Mouse (Mus musculus) neutrophil, adult 59 days (primary cell): ENCODE results near the gene Gm4216. TPM values are rescaled to one million over a fixed set of nuclear protein-coding genes. Genes with fewer than 3 reads are reported as not detected.

Source experiments
- total RNA-seq, 2 experiments: library from RNA; stranded (reverse); gene quantifications; 1 replicate in 1 of 2; 2 replicates in 1 of 2; pipeline ENCODE4 v1.2.4; 2023

Gene Gm4216
- not detected for total RNA-seq

DNA sequence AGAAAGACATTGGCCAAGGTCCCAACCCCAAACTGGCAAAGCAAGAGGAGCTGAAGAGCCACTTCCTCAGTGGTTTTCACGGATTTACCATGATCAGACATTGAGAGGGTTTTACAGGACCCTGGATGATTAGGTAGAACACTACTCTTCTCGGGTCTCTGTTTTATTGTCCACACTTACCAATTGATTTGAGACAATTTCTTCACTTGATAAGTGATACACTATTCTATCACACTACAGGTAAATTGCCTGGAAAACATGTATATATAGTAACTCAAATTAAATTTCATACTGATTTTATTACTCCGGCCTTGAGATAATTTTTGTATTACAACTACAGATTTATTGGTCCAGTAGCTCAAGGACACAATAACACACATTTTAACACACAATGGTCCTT, at the start of gene Gm4216:
Gene Gm4216, minus strand, starts transcription at position 101 of the 400 bp plus-strand sequence.

GRCm38 (mm10) chr7:23067356-23067755, 47.6 kb upstream of the Gm4216 start, which contains the start of gene Gm8720:
Gene Gm8720, minus strand, starts transcription at chr7:23067456.

DNA sequence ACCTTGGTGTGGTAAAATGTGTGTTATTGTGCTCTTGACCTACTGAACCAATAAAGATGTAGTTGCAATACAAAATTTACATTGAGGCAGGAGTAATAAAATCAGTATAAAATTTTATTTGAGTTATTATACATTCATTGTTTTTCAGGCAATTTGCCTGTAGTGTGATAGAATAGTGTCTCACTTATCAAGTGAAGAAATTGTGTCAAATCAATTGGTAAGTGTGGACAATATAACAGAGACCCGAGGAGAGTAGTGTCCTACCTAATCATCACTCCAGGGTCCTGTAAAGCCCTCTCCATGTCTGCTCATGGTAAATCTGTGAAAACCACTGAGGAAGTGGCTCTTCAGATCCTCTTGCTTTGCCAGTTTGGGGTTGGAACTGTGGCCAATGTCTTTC, 35.5 kb upstream of the Gm4216 start, which contains the start of gene Vmn1r163:
Gene Vmn1r163, plus strand, starts transcription at position 301 of the 400 bp plus-strand sequence.

DNA sequence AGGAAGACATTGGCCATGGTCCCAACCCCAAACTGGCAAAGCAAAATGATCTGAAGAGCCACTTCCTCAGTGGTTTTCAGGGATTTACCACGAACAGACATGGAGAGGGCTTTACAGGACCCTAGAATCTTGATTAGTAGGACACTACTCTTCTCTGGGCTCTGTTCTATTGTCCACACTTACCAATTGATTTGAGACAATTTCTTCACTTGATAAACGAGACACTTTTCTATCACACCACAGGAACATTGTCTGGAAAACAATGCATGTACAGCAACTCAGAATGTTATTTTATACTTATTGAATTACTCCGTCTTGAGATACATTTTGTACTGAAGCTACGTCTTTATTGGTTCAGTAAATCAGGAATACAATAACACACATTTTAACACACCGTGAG, 35.1 kb downstream of the Gm4216 start, which contains the start of gene Gm4214:
Gene Gm4214, minus strand, starts transcription at position 101 of the 400 bp plus-strand sequence.

Other genes with a start within 250 kb of the Gm4216 start
- not detected for gene Vmn1r158, start 229.1 kb downstream of the Gm4216 start, total RNA-seq
- not detected for gene Vmn1r159, start 176.3 kb downstream of the Gm4216 start, total RNA-seq
- gene Vmn1r160, start 148.7 kb downstream of the Gm4216 start, total RNA-seq: not detected
- gene Gm4214, start 35.2 kb downstream of the Gm4216 start, total RNA-seq: not detected
- not detected for gene Vmn1r163, start 35.6 kb upstream of the Gm4216 start, total RNA-seq
- gene Gm8720, start 47.5 kb upstream of the Gm4216 start, total RNA-seq: not detected
- not detected for gene Gm10662, start 124.6 kb upstream of the Gm4216 start, total RNA-seq
- gene Vmn1r165, start 197.4 kb upstream of the Gm4216 start, total RNA-seq: not detected
- gene Vmn1r166, start 231.8 kb upstream of the Gm4216 start, total RNA-seq: not detected